Mouse (Mus musculus) thymus, postnatal 10 days (tissue): ENCODE results near the gene Rims1.

Experiments used
- DNase-seq, 2 experiments: peaks; one replicate each; pipeline ENCODE4 v3.0.0; 2021; ENCODE audit warnings: low spot score in 2 of 2

Rims1 gene

GRCm38 (mm10) chr1:22377062-22377461 is 428.7 kb downstream of the Rims1 start:
- DNase-seq: no peak

- no peak for DNase-seq
These were observed 449.6 kb downstream of the Rims1 start for GRCm38 (mm10) chr1:22356209-22356608.

DNA sequence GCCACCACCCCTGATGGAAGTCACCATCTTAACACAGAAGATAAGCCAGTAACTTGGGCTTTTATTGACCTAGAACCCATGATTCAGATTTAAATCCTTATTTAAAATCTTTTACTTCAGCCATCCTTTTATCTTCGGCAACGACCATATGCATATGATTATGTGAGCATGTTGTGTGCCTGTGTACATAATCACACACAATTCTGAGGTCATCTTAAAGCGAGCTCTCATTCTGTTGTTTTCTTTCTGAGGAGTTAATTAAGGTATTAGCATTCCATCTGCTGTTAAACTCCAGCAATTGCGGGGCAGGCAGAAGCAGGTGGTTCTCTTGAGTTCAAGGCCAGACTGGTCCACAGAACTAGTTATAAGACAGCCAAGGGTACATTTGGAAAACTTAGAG is 452.1 kb downstream of the Rims1 start:
- no peak for DNase-seq

DNA sequence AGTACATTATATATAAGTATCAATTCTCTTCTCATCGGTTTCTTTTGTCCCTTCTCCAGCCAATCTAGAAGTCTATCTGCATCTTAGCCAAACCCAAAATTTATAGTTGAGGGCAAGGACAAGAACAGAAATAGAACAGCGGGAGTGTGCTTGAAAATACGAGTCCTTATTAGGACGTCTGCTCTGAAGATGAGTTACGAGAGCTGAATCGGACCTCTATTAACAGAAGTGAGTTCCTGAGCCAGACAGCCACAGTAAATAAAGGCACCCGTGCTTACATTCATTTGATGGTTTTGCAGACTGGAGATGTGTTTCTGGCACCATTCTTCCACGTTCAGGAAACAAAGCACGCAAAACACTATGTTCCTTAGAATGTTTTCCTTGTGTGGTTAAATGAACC is 466.9 kb downstream of the Rims1 start:
- no peak for DNase-seq

DNA sequence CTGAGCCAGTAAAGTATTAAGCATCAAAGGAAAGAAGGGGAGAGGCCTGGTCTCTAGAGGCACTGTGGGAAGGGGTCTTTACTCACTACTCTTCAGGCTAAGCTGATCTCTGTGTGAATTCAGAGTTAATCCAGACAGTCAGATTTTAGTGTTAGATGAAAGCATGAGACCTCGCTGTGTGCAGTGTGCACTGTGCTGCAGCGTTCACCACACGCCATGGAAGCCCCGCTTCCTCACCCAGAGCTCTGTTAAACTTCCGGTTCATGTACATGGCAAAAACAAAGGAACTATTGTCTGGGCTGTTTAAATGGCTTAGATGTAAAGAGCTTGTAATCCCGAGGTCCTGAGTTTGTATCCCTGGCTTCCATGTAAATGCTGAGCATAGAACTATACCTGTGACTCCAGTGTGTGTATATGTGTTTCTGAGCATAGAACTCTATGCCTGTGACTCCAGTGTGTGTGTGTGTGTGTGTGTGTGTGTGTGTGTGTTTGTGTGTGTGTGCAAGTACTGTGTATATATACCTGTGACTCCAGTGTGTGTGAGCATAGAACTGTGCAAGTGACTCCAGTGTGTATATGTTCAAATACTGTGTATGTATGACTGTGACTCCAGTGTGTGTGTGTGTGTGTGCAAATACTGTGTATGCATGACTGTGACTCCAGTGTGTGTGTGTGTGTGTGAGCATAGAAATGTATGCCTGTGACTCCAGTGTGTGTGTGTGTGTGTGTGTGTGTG is 484.7 kb downstream of the Rims1 start:
- DNase-seq: no peak

- no peak for DNase-seq
These were observed 490.3 kb downstream of the Rims1 start for GRCm38 (mm10) chr1:22315537-22315936.

GRCm38 (mm10) chr1:22311471-22311870 is 494.3 kb downstream of the Rims1 start:
- DNase-seq: no peak

DNA sequence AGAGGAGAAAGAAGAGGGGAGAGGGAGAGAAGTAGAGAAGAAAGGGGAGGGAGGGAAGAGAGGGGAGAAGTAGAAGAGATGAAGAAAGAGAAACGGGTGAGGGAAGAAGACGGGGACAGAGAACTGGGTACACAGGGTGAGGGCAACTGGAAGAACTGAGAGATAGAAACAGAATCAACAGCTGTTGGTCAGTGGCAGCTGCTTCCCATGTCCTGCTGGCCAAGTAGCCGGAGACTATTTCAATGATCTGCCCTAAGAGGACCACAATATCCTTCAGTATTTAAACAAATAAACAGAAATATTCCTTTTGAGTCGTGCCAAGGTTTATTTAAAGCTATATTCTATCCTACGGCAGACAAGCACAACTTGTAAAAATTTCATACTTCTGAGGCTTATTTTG is 499.3 kb downstream of the Rims1 start:
- no peak for DNase-seq

GRCm38 (mm10) chr1:22305932-22306331 is 499.9 kb downstream of the Rims1 start:
- no peak for DNase-seq

GRCm38 (mm10) chr1:22293953-22294352 is 511.8 kb downstream of the Rims1 start:
- no peak for DNase-seq

GRCm38 (mm10) chr1:22293310-22293709 is 512.5 kb downstream of the Rims1 start:
- no peak for DNase-seq

GRCm38 (mm10) chr1:22286807-22287206 is 519.0 kb downstream of the Rims1 start:
- no peak for DNase-seq

- DNase-seq: no peak
These were observed 525.8 kb downstream of the Rims1 start for GRCm38 (mm10) chr1:22279954-22280353.

- DNase-seq: no peak
These were observed 531.7 kb downstream of the Rims1 start for GRCm38 (mm10) chr1:22274081-22274480.

GRCm38 (mm10) chr1:22270131-22270530 is 535.7 kb downstream of the Rims1 start:
- DNase-seq: no peak

GRCm38 (mm10) chr1:22268581-22269359 is 537.0 kb downstream of the Rims1 start:
- DNase-seq: peak; percentile 17 to 57

- DNase-seq: no peak
These were observed 539.3 kb downstream of the Rims1 start for GRCm38 (mm10) chr1:22266491-22266890.

- DNase-seq: no peak
These were observed 540.3 kb downstream of the Rims1 start for GRCm38 (mm10) chr1:22265528-22265927.

DNA sequence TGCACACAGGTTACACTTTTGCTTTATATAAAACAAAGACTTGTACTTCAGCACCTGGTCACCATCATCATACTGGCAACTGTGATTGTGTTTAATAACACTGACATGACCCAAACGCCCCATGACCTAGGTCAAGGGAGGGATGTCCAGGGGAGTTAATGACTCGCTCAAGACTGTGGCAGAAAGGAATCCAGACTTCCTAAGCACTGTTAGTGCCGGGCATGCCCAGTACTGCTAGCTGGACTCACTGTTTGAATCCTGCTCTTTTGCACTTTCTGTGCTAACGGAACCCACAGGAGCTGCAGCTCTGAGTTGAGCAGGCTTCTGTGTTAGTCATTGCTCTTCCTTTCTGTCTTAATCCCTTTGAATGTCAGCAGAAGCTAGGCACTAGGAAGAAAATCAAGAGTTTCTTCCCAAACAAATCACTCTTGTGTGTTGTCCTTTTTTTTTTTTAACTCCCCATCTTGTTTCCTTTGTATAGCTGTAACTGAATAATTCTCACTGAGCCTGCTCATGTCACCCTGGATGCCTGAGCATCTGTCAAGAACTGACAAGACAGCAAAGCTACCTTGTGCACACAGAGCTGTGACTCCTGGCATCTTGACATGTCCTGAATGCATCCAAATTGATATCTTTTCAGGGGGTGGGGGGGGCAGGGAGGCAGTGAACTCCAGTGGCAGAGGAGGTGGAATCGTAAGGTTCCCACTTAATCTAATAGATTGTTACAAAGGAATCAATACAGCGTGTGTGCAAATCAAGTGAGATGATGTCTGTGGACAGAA is 543.4 kb downstream of the Rims1 start:
- no peak for DNase-seq

GRCm38 (mm10) chr1:22261702-22262101 is 544.1 kb downstream of the Rims1 start:
- DNase-seq: no peak

DNA sequence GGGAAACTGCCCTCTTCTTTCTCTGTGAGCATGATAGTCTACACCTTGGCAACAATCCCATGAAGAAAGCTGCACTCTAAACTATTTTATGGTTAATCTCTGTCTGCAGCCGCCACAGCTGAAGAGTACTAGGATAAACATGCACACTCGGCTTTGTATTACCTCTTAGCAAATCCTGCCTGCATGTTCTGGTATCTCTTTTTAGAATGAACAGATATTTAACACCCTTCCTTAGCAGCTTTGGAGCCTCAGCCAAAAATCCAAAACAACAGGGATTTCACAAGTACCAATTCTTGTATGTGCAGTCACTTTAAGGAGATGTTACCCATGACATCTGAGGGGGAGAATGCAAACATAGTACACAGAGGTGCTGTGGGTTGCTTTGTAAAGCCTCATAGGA is 545.5 kb downstream of the Rims1 start:
- DNase-seq: no peak

DNA sequence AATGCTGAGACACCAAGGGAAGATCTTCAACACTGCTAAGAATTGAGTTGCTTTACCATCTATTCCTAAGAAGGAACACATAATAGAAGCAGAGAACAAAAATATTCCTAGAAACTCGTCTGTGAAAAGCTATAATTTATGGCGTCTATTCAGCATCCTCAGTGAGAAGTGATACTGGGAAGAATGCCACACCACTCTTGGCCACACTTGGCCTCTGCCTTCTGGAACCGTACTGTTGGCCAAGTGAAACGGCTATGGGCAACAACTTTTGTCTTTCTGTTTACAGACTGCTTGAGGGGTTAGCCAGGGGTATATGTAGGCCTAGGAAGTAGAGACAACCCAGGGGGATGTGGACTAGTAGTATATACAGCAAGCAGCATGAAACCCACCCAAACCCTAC is 547.4 kb downstream of the Rims1 start:
- DNase-seq: no peak
